Mouse (Mus musculus): ENCODE measurements at regions not wholly inside any gene's neighbourhood (a gene's known extent, or its start where the extent isn't known, plus 50 kb on each side); places are given as distances from the start of the nearest gene placed in this dataset.

DNA sequence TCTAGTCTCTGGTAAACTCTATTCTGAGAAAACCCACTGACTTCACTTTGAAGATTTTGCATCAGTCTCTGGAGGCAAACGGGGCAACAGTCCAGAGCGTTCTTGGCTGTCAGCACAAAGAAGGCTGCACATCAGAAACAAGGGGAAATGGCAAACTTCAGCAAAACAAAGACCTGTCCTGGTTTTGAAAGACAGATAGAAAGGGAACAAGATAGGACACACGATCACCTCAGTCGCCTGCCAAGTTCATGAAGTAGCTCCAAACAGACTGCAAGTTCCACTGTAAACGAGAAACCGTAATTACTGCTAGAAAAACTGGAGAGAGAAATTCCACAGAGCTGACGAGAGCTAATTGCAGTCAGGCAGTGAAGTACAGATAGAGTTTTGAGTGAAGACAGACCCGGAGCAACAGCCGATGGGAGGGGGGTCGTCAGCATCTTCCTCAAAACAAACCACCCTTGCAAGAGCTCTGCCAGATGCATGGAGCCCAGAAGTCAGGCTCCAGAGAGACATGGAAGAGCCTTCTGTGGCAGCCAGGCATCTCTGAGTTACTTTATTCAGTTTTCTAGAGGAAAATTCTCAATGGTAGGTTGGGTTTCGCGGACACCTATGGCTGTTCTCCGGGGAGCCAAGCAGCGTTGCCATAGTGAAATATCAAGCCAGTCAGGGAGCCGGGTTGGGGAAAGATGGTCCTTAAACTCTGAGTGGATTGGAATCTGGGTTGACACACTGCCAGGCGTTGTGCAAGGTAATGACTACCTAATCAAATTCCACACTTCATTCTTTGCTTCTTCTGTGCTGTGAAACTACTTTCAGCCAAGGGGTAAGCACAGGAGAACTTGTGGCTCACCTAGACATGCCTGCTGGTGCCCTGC lies 558.8 kb upstream of the Map3k7 start:
- Histone ChIP-seq H3K4me1 (replicated peaks) (peaks cover 18% of the 10 kb centered on the region), H3K9ac (0 out of 2 replicates have a peak overlapping the region, but pooled peaks have one; percentile 6), H3K4me3 (peak overlapping the region; percentile 20), H3K27ac (peak overlapping the region; percentile 74), H3K9me3 (replicated peaks) (no peaks in the 10 kb centered on the region), H3K4me2 (peak overlapping the region; percentile 54), H3K27me3 (no peaks in the 10 kb centered on the region), H3K36me3 (no peaks in the 10 kb centered on the region)
- WGBS, result 17% methylated on average over 16 of the region's 16 CpGs
- peak; percentile 83 for ATAC-seq (replicated peaks; ENCODE audit: insufficient number of reproducible peaks, insufficient read depth, low FRiP score, low read depth)

GRCm38 (mm10) chr4:31410157-31410556 lies 553.7 kb upstream of the Map3k7 start:
- Histone ChIP-seq H3K9me3 (replicated peaks) (no peaks in the 10 kb centered on the region), H3K9ac (no peak overlapping the region), H3K27ac (no peak overlapping the region), H3K4me3 (no peak overlapping the region), H3K27me3 (no peaks in the 10 kb centered on the region), H3K4me2 (no peak overlapping the region), H3K36me3 (no peaks in the 10 kb centered on the region), H3K4me1 (replicated peaks) (peaks cover 4% of the 10 kb centered on the region)
- WGBS, result 75% methylated on average over 3 of the region's 3 CpGs
- ATAC-seq (replicated peaks; ENCODE audit: insufficient number of reproducible peaks, insufficient read depth, low FRiP score, low read depth), result no peak

GRCm38 (mm10) chr4:31411770-31412525 lies 551.9 kb upstream of the Map3k7 start:
- ATAC-seq (replicated peaks; ENCODE audit: insufficient number of reproducible peaks, insufficient read depth, low FRiP score, low read depth), result no peak
- no peak overlapping the region for H3K9ac ChIP-seq
- 70% methylated on average over 9 of the region's 9 CpGs for WGBS
- H3K27ac ChIP-seq, result no peak overlapping the region
- H3K4me1 ChIP-seq (replicated peaks), result no peaks in the 10 kb centered on the region
- no peak overlapping the region for H3K4me3 ChIP-seq
- H3K9me3 ChIP-seq (replicated peaks), result no peaks in the 10 kb centered on the region
- H3K27me3 ChIP-seq, result no peaks in the 10 kb centered on the region
- no peak overlapping the region for H3K4me2 ChIP-seq
- H3K36me3 ChIP-seq, result no peaks in the 10 kb centered on the region

- Histone ChIP-seq H3K9ac (no peak overlapping the region), H3K36me3 (no peaks in the 10 kb centered on the region), H3K27ac (no peak overlapping the region), H3K9me3 (replicated peaks) (no peaks in the 10 kb centered on the region), H3K4me3 (no peak overlapping the region), H3K27me3 (no peaks in the 10 kb centered on the region), H3K4me2 (no peak overlapping the region), H3K4me1 (replicated peaks) (0 out of 2 replicates have a peak, but pooled peaks cover 3% of the 10 kb centered on the region)
- no peak for ATAC-seq (replicated peaks; ENCODE audit: insufficient number of reproducible peaks, insufficient read depth, low FRiP score, low read depth)
- 79% methylated on average over 4 of the region's 4 CpGs for WGBS
Measured at GRCm38 (mm10) chr4:31417161-31417560, 546.7 kb upstream of the Map3k7 start.

GRCm38 (mm10) chr4:31419240-31419639 lies 544.7 kb upstream of the Map3k7 start:
- Histone ChIP-seq H3K36me3 (no peaks in the 10 kb centered on the region), H3K27ac (no peak overlapping the region), H3K27me3 (no peaks in the 10 kb centered on the region), H3K4me3 (no peak overlapping the region), H3K4me2 (no peak overlapping the region), H3K9ac (no peak overlapping the region), H3K9me3 (replicated peaks) (no peaks in the 10 kb centered on the region), H3K4me1 (replicated peaks) (0 out of 2 replicates have a peak, but pooled peaks cover 3% of the 10 kb centered on the region)
- no peak for ATAC-seq (replicated peaks; ENCODE audit: insufficient number of reproducible peaks, insufficient read depth, low FRiP score, low read depth)
- 4% methylated on average over 6 of the region's 6 CpGs for WGBS

DNA sequence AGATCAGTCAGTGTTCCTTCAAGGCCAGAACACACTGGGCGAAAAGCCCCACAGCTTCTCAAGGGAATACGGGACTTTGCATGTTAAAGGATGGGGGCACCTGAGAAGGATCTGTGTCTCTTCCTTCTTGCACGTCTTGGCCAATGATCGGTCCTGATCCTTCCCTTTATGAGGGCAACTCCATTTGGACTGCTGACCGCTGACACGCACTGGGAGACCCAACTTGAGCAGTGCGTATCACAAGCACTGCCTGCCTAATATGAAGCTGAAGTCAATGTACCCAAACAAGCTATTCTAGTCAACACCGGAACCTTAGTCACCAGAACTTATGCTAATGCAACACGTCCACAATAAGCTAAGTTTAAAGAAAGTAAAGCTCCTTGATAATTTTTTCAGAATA lies 543.7 kb upstream of the Map3k7 start:
- Histone ChIP-seq H3K36me3 (no peaks in the 10 kb centered on the region), H3K4me1 (replicated peaks) (0 out of 2 replicates have a peak, but pooled peaks cover 3% of the 10 kb centered on the region), H3K4me3 (no peak overlapping the region), H3K27me3 (no peaks in the 10 kb centered on the region), H3K4me2 (no peak overlapping the region), H3K27ac (no peak overlapping the region), H3K9ac (no peak overlapping the region), H3K9me3 (replicated peaks) (no peaks in the 10 kb centered on the region)
- ATAC-seq (replicated peaks; ENCODE audit: insufficient number of reproducible peaks, insufficient read depth, low FRiP score, low read depth), result no peak
- WGBS, result 84% methylated on average over 9 of the region's 9 CpGs

GRCm38 (mm10) chr4:31421386-31421785 lies 542.5 kb upstream of the Map3k7 start:
- no peak overlapping the region for H3K4me3 ChIP-seq
- H3K27me3 ChIP-seq, result no peaks in the 10 kb centered on the region
- WGBS, result 76% methylated on average over 5 of the region's 5 CpGs
- H3K4me2 ChIP-seq, result no peak overlapping the region
- H3K4me1 ChIP-seq (replicated peaks), result 0 out of 2 replicates have a peak, but pooled peaks cover 5% of the 10 kb centered on the region
- no peak overlapping the region for H3K9ac ChIP-seq
- H3K36me3 ChIP-seq, result no peaks in the 10 kb centered on the region
- no peak for ATAC-seq (replicated peaks; ENCODE audit: insufficient number of reproducible peaks, insufficient read depth, low FRiP score, low read depth)
- H3K27ac ChIP-seq, result no peak overlapping the region
- H3K9me3 ChIP-seq (replicated peaks), result no peaks in the 10 kb centered on the region

DNA sequence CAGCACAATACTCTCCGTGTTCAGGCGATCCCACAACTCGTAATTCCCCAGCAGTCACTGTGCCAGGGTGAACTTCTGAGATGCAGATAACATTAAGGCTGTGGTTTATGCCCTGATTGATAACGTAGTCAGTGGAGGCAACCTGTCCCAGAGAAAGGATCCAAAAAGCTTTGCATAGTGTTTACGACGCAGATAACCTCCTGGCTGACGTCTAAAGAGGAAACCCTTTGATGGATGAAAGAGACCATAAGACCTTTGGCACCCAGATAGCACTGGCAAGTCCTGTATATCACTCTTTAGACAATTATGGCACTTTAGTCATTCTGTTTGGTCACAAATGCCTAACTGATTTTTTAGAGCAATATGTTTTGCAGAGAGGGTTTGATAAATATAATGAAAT lies 538.8 kb upstream of the Map3k7 start:
- H3K36me3 ChIP-seq, result no peaks in the 10 kb centered on the region
- no peak overlapping the region for H3K4me3 ChIP-seq
- 0 out of 2 replicates have a peak, but pooled peaks cover 4% of the 10 kb centered on the region for H3K4me1 ChIP-seq (replicated peaks)
- no peak for ATAC-seq (replicated peaks; ENCODE audit: insufficient number of reproducible peaks, insufficient read depth, low FRiP score, low read depth)
- H3K27ac ChIP-seq, result peak overlapping the region; percentile 66
- WGBS, result 29% methylated on average over 7 of the region's 7 CpGs
- no peak overlapping the region for H3K4me2 ChIP-seq
- H3K27me3 ChIP-seq, result no peaks in the 10 kb centered on the region
- H3K9me3 ChIP-seq (replicated peaks), result no peaks in the 10 kb centered on the region
- H3K9ac ChIP-seq, result no peak overlapping the region

GRCm38 (mm10) chr4:31425716-31426115 lies 538.2 kb upstream of the Map3k7 start:
- 0 out of 2 replicates have a peak, but pooled peaks cover 4% of the 10 kb centered on the region for H3K4me1 ChIP-seq (replicated peaks)
- H3K9ac ChIP-seq, result no peak overlapping the region
- no peaks in the 10 kb centered on the region for H3K9me3 ChIP-seq (replicated peaks)
- H3K36me3 ChIP-seq, result no peaks in the 10 kb centered on the region
- H3K4me2 ChIP-seq, result no peak overlapping the region
- peak overlapping the region; percentile 66 for H3K27ac ChIP-seq
- WGBS, result 63% methylated on average over 4 of the region's 4 CpGs
- no peak overlapping the region for H3K4me3 ChIP-seq
- H3K27me3 ChIP-seq, result no peaks in the 10 kb centered on the region
- ATAC-seq (replicated peaks; ENCODE audit: insufficient number of reproducible peaks, insufficient read depth, low FRiP score, low read depth), result no peak

GRCm38 (mm10) chr4:31426169-31427030 lies 537.5 kb upstream of the Map3k7 start:
- H3K4me3 ChIP-seq, result no peak overlapping the region
- no peaks in the 10 kb centered on the region for H3K27me3 ChIP-seq
- 27% methylated on average over 7 of the region's 7 CpGs for WGBS
- H3K27ac ChIP-seq, result peak overlapping the region; percentile 66
- H3K4me2 ChIP-seq, result no peak overlapping the region
- peak; percentile 81 for ATAC-seq (replicated peaks; ENCODE audit: insufficient number of reproducible peaks, insufficient read depth, low FRiP score, low read depth)
- no peaks in the 10 kb centered on the region for H3K9me3 ChIP-seq (replicated peaks)
- H3K4me1 ChIP-seq (replicated peaks), result 0 out of 2 replicates have a peak, but pooled peaks cover 4% of the 10 kb centered on the region
- H3K36me3 ChIP-seq, result no peaks in the 10 kb centered on the region
- H3K9ac ChIP-seq, result no peak overlapping the region

GRCm38 (mm10) chr4:31433943-31434342 lies 530.0 kb upstream of the Map3k7 start:
- Histone ChIP-seq H3K9me3 (replicated peaks) (no peaks in the 10 kb centered on the region), H3K4me1 (replicated peaks) (no peaks in the 10 kb centered on the region), H3K27ac (no peak overlapping the region), H3K9ac (no peak overlapping the region), H3K27me3 (no peaks in the 10 kb centered on the region), H3K4me3 (no peak overlapping the region), H3K36me3 (no peaks in the 10 kb centered on the region), H3K4me2 (no peak overlapping the region)
- ATAC-seq (replicated peaks; ENCODE audit: insufficient number of reproducible peaks, insufficient read depth, low FRiP score, low read depth), result no peak
- 78% methylated on average over 7 of the region's 7 CpGs for WGBS
